Mouse (Mus musculus): Measurements from ENCODE around the gene Gimap4.

GRCm38 (mm10) chr6:48635105-48635504, 49.2 kb upstream of the Gimap4 start:
- TF ChIP-seq USF2 (conservative IDR thresholded peaks at IDR 0.05; ENCODE audit: low read depth, low read length) = no peak
- TF ChIP-seq POLR2A (IDR thresholded peaks at IDR 0.05; ENCODE audit: low read depth, low read length) = no peak
